Mouse (Mus musculus): Measurements from ENCODE around the gene Gm8765. TPM values are rescaled to one million over a fixed set of nuclear protein-coding genes. Genes with fewer than 3 reads are reported as not detected.
A peak's percentile ranks its signal among the peaks of the same experiment; 100 is the strongest.
"Not testable (repeated sequence)": the region's sequence is repeated elsewhere in the genome, so short reads cannot be mapped to it uniquely, and the experiment has no call there.

Gm8765 gene
- polyA plus RNA-seq (2016; fragmentation: Nextera tagmentation; extraction: Ambion mirVana) = not detected in 2 replicates

DNA sequence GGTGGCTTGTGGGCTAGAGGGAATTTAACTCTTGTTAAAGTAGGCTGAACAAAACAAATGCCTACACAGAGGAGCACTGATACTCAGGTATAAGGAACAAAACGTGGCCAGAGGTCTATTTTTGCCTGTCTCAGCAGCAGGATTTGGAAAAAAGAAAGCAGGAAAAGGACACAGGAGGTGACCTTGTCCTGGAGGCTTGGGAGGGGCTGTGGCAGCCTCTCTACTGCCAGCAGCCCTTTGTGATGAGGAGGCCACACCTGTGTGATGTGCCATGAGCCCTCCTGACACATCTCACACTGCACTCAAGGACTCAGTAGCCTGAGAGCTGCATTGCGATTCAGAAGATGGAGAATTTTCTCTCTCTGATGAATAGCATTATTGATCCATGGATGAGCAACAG lies at the start of gene Gm8765:
Gene Gm8765 (plus strand): TSS at position 301 of the 400 bp plus-strand sequence.
- not testable (repeated sequence) for H3K4me3 ChIP-seq; H3K4me2 ChIP-seq (replicated peaks); H3K9ac ChIP-seq; ATAC-seq (ENCODE audit: low FRiP score, low read depth); H3K27me3 ChIP-seq (replicated peaks); H3K9me3 ChIP-seq; H3K27ac ChIP-seq; H3K36me3 ChIP-seq; H3K4me1 ChIP-seq
- WGBS = 35% methylated on average over 1 of the region's 2 CpGs

DNA sequence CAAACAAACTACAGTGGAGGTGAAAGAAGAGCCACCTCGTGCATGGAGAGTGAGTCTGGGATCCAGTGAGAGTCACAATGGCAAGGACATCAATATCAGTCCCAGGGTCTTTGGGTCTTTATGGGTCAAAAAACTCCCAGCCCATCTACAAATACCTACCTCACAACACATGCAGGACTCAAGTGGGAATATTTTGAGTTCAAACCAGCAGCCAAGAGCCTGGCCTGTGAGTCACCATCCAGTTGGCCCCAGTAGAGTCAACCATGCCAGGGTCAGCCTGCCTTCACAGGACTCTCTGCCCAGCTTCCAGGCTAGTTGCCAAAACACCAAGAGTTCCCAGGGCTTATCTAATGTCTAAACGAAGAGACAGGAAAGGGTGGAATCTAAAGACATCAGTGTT lies 49.3 kb upstream of the Gm8765 start:
- H3K4me2 ChIP-seq (replicated peaks); H3K9me3 ChIP-seq; H3K27me3 ChIP-seq (replicated peaks); ATAC-seq (ENCODE audit: low FRiP score, low read depth); H3K4me1 ChIP-seq; H3K27ac ChIP-seq; H3K36me3 ChIP-seq; H3K9ac ChIP-seq; H3K4me3 ChIP-seq: not testable (repeated sequence)
- 83% methylated on average over 2 of the region's 2 CpGs for WGBS

DNA sequence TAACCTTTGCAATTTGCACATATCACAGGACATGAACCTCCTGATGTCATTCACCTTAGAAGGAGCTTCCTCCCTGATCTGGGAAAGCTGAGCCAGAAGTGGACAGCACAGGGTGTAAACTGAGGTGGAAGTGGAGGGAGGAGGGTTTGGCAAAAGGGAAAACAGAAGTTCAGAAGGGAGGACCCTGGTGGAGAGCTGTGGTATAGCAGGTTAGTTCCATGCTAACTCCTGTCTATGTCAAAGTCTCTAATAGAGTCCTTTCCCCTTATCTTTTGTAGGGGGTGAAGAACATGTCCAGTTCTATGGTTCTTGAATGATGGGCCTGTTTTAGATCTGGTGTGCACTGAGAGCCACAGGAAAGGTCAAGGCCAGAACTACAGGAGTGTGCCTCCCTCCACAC lies 52.2 kb downstream of the Gm8765 start:
- not testable (repeated sequence) for H3K4me2 ChIP-seq (replicated peaks); ATAC-seq (ENCODE audit: low FRiP score, low read depth); H3K9me3 ChIP-seq

DNA sequence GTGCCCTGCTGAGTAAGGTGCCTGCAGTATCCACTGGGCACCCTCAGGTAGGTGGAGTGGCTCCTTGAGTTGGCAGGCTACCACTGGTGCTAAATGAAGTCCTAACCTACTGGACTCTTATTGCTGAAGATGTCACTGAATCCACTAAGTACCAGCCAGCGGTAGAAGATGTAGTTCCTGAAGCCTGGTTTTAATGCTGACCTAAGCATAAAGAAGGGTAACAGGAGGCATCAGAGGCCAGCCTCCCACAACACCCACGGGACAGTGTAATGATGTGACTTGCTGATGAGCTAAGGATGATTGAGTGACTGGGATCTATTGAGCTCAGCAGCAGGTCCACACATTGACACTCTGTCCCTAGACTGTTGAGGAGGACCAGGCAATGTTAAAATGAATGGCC lies 53.6 kb downstream of the Gm8765 start:
- Histone ChIP-seq H3K4me2 (replicated peaks) (no peak overlapping the region), H3K27me3 (replicated peaks) (no peaks in the 10 kb centered on the region), H3K4me1 (peaks cover 3% of the 10 kb centered on the region; the same call in 1 of the 2 replicates), H3K27ac (no peak overlapping the region), H3K36me3 (no peaks in the 10 kb centered on the region), H3K4me3 (no peak overlapping the region), H3K9me3 (no peaks in the 10 kb centered on the region), H3K9ac (no peak overlapping the region)
- ATAC-seq (ENCODE audit: low FRiP score, low read depth) = 0 out of 2 replicates have a peak, but pooled peaks have one; percentile 4
- WGBS = 78% methylated on average over 2 of the region's 2 CpGs

More for the DNA sequence above, 52.2 kb downstream of the Gm8765 start:
- H3K27ac ChIP-seq; H3K36me3 ChIP-seq; H3K9ac ChIP-seq; H3K4me3 ChIP-seq; H3K27me3 ChIP-seq (replicated peaks); H3K4me1 ChIP-seq: not testable (repeated sequence)

DNA sequence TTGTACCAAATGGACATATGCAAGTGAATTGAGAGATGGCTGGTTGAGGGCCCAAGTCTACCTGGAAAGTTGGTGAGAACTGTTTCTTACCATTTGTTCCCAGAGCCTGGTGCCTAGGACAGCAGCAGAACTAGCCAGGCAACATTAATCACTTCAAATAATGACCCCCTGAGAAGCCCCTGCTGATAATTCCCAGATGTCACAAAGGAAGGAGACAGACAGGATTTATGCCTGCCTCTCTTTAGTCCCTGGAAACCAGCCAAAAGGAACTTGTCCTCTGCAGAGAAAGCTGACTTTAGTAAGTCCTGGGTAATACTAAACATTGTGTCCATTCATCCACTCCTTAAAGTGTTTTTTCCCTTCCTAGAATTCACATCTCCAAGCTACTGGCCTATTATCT lies 54.8 kb downstream of the Gm8765 start:
- not testable (repeated sequence) for H3K4me1 ChIP-seq; H3K36me3 ChIP-seq; H3K4me3 ChIP-seq; H3K4me2 ChIP-seq (replicated peaks); H3K27me3 ChIP-seq (replicated peaks); H3K9me3 ChIP-seq; H3K27ac ChIP-seq; H3K9ac ChIP-seq
- 0 out of 2 replicates have a peak, but pooled peaks have one; percentile 51 for ATAC-seq (ENCODE audit: low FRiP score, low read depth)

Small RNA genes within 50 kb of the gene (microRNA-seq; reads per million reads assigned to microRNA genes)
- gene Gm23952 = not detected

Other genes with a start within 250 kb of the Gm8765 start
- not detected in 2 replicates for gene Nutm2, start 231.0 kb upstream of the Gm8765 start, polyA plus RNA-seq (2016; fragmentation: Nextera tagmentation; extraction: Ambion mirVana)
- gene Gm904, start 55.1 kb upstream of the Gm8765 start, polyA plus RNA-seq (2016; fragmentation: Nextera tagmentation; extraction: Ambion mirVana) = not detected in 2 replicates